In genomic region chr10:22675848-22676630, GRCm38 (mm10) we compare ENCODE assay signal across 13 mouse cellular contexts. TPM values are rescaled to one million over a fixed set of nuclear protein-coding genes. Genes with fewer than 3 reads are reported as not detected.
DNase-seq lines count a peak whose midpoint lies in the region; ATAC-seq and TF ChIP-seq lines count a peak whose summit lies in the region.
"Had no signal": no experiment of that assay in that cellular context is flagged by ENCODE, and none has a peak within 500 bp of the region (broad histone marks: within the 10 kb centered on the region; RNA-seq: fewer than 3 reads in every experiment).

No protein-coding gene starts in this region.

- no peak for TF ChIP-seq EP300 in heart, adult 2 months (IDR thresholded peaks at IDR 0.05; ENCODE audit: insufficient read depth, low read depth, low read length)

- peak overlapping the region; percentile 41 for H3K27ac ChIP-seq in heart, adult 2 months
- H3K27ac ChIP-seq in heart, embryonic 12.5 days (ENCODE audit: poor library complexity, severe bottlenecking), result no peak overlapping the region
- H3K27ac ChIP-seq in limb, embryonic 12.5 days, result peak overlapping the region; percentile 59; the same call in 1 of the 2 replicates
- no peak overlapping the region for H3K27ac ChIP-seq in forebrain, embryonic 12.5 days
- H3K27ac ChIP-seq: gastrocnemius, adult 2 months; heart, embryonic 15.5 days; kidney, embryonic 15.5 days; macrophage had no signal

- no peaks in the 10 kb centered on the region; the same call in 1 of the 2 replicates for H3K4me1 ChIP-seq in heart, adult 2 months (ENCODE audit: control insufficient read depth, insufficient read depth, low read length)
- H3K4me1 ChIP-seq in heart, embryonic 12.5 days (replicated peaks), result no peaks in the 10 kb centered on the region
- peaks cover 21% of the 10 kb centered on the region for H3K4me1 ChIP-seq in limb, embryonic 12.5 days (replicated peaks)
- 0 out of 2 replicates have a peak, but pooled peaks cover 2% of the 10 kb centered on the region for H3K4me1 ChIP-seq in forebrain, embryonic 12.5 days
- H3K4me1 ChIP-seq: heart, embryonic 15.5 days had no signal

- intact Hi-C loops in heart, adult 2 months (cut with DNase I), result no loop called here

- peak in 1 of 2 experiments; percentile 24 for DNase-seq in heart, adult 2 months
- DNase-seq in ZHBTc4 (ENCODE audit: low read depth, low spot score), result peak; percentile 17
- peak; percentile 40 to 50 for DNase-seq in cerebellum, postnatal 25 days
- no peak for DNase-seq in right cerebral cortex, adult 18-20 months
- DNase-seq: adrenal gland, adult 2 months; gastrocnemius, adult 2 months; thymus, adult 18-20 months had no signal

- no peak overlapping the region for H3K4me3 ChIP-seq in heart, adult 2 months
- no peak overlapping the region for H3K4me3 ChIP-seq in heart, embryonic 12.5 days
- no peak overlapping the region for H3K4me3 ChIP-seq in limb, embryonic 12.5 days (replicated peaks)
- no peak overlapping the region for H3K4me3 ChIP-seq in forebrain, embryonic 12.5 days (replicated peaks)
- H3K4me3 ChIP-seq: gastrocnemius, adult 2 months; heart, embryonic 15.5 days; kidney, embryonic 15.5 days had no signal

- H3K36me3 ChIP-seq in heart, adult 2 months (ENCODE audit: control insufficient read depth, insufficient read depth, low read length), result no peaks in the 10 kb centered on the region; the same call in 1 of the 2 replicates
- H3K36me3 ChIP-seq in heart, embryonic 12.5 days, result no peaks in the 10 kb centered on the region
- H3K36me3 ChIP-seq in limb, embryonic 12.5 days, result no peaks in the 10 kb centered on the region
- no peaks in the 10 kb centered on the region for H3K36me3 ChIP-seq in forebrain, embryonic 12.5 days (replicated peaks)
- H3K36me3 ChIP-seq: heart, embryonic 15.5 days; kidney, embryonic 15.5 days had no signal

- no peak for ATAC-seq in heart, embryonic 12.5 days (ENCODE audit: insufficient number of reproducible peaks, low FRiP score)
- ATAC-seq in limb, embryonic 12.5 days (ENCODE audit: insufficient number of reproducible peaks, insufficient read depth, low FRiP score, low TSS enrichment, low read depth), result peak; percentile 76
- ATAC-seq in forebrain, embryonic 12.5 days (ENCODE audit: low FRiP score), result no peak

- WGBS in heart, adult 2 months, result 68% methylated on average over 13 of the region's 13 CpGs
- WGBS in heart, embryonic 12.5 days, result 73% methylated on average over 13 of the region's 13 CpGs
- 41% methylated on average over 13 of the region's 13 CpGs for WGBS in limb, embryonic 12.5 days
- 74% methylated on average over 13 of the region's 13 CpGs for WGBS in forebrain, embryonic 12.5 days

- TF ChIP-seq CTCF in heart, adult 2 months (IDR thresholded peaks at IDR 0.05), result no peak

- TF ChIP-seq POLR2A in heart, adult 2 months (IDR thresholded peaks at IDR 0.05; ENCODE audit: insufficient read depth, low read depth, low read length), result no peak

- no peaks in the 10 kb centered on the region for H3K27me3 ChIP-seq in heart, adult 2 months (ENCODE audit: control insufficient read depth, insufficient read depth, low read length)
- no peaks in the 10 kb centered on the region for H3K27me3 ChIP-seq in heart, embryonic 12.5 days (replicated peaks)
- peaks cover 25% of the 10 kb centered on the region for H3K27me3 ChIP-seq in limb, embryonic 12.5 days
- H3K27me3 ChIP-seq in forebrain, embryonic 12.5 days, result no peaks in the 10 kb centered on the region
- H3K27me3 ChIP-seq: heart, embryonic 15.5 days; kidney, embryonic 15.5 days had no signal

- H3K9me3 ChIP-seq in heart, embryonic 12.5 days (replicated peaks), result no peaks in the 10 kb centered on the region
- H3K9me3 ChIP-seq in limb, embryonic 12.5 days, result peaks cover 5% of the 10 kb centered on the region; the same call in 1 of the 2 replicates
- no peaks in the 10 kb centered on the region for H3K9me3 ChIP-seq in forebrain, embryonic 12.5 days
- H3K9me3 ChIP-seq: heart, embryonic 15.5 days; kidney, embryonic 15.5 days had no signal

- H3K4me2 ChIP-seq in heart, embryonic 12.5 days, result no peak overlapping the region
- no peak overlapping the region for H3K4me2 ChIP-seq in limb, embryonic 12.5 days
- no peak overlapping the region for H3K4me2 ChIP-seq in forebrain, embryonic 12.5 days
- H3K4me2 ChIP-seq: heart, embryonic 15.5 days; kidney, embryonic 15.5 days had no signal

- H3K9ac ChIP-seq in heart, adult 2 months (ENCODE audit: low read depth, low read length), result no peak overlapping the region
- H3K9ac ChIP-seq in heart, embryonic 12.5 days, result no peak overlapping the region
- no peak overlapping the region for H3K9ac ChIP-seq in limb, embryonic 12.5 days (replicated peaks)
- H3K9ac ChIP-seq in forebrain, embryonic 12.5 days, result no peak overlapping the region
- H3K9ac ChIP-seq: heart, embryonic 15.5 days; kidney, embryonic 15.5 days had no signal

- H3K79me2 ChIP-seq in heart, adult 2 months (replicated peaks; ENCODE audit: control insufficient read depth, insufficient read depth, low read length), result no peaks in the 10 kb centered on the region

RNA-seq across cellular contexts. Expression of gene Slc2a12, which starts 31.2 kb away (rescaled TPM):
- total RNA-seq in heart, adult 2 months (2021), result 10 to 100 TPM; 12.7 to 15.7 TPM
- polyA plus RNA-seq in heart, adult 2 months (2012; rRNA removed), result 5.0 and 7.7 TPM in 2 replicates
- polyA plus RNA-seq in heart, embryonic 12.5 days (2016; fragmentation: Nextera tagmentation; extraction: Ambion mirVana), result 1.9 and 2.2 TPM in 2 replicates
- polyA plus RNA-seq in limb, embryonic 12.5 days (2016; fragmentation: Nextera tagmentation; extraction: Ambion mirVana), result 1.4 and 1.5 TPM in 2 replicates
- 1.8 and 2.1 TPM in 2 replicates for polyA plus RNA-seq in forebrain, embryonic 12.5 days (2016; fragmentation: Nextera tagmentation; extraction: Ambion mirVana)

RNA-seq across cellular contexts. Expression of gene Tbpl1, which starts 55.7 kb away (rescaled TPM):
- 10 to 100 TPM; 20.8 to 23.0 TPM for total RNA-seq in heart, adult 2 months (2021)
- polyA plus RNA-seq in heart, adult 2 months (2012; rRNA removed), result 15.1 and 15.3 TPM in 2 replicates
- 50.7 and 56.0 TPM in 2 replicates for polyA plus RNA-seq in heart, embryonic 12.5 days (2016; fragmentation: Nextera tagmentation; extraction: Ambion mirVana)
- polyA plus RNA-seq in limb, embryonic 12.5 days (2016; fragmentation: Nextera tagmentation; extraction: Ambion mirVana), result 76.9 and 77.6 TPM in 2 replicates
- polyA plus RNA-seq in forebrain, embryonic 12.5 days (2016; fragmentation: Nextera tagmentation; extraction: Ambion mirVana), result 118 and 122 TPM in 2 replicates

Comparison
In these comparisons a context has a peak if more than half of its experiments do, and no peak if none do; other contexts are left out.
1. H3K27ac ChIP-seq: peak in heart, adult 2 months (single experiment) and limb, embryonic 12.5 days (single experiment); none in heart, embryonic 12.5 days (single experiment) and forebrain, embryonic 12.5 days (single experiment).